Mouse (Mus musculus) small intestine, adult 2 months (tissue): ENCODE results near the gene Speer4e.
"Not testable (repeated sequence)": the region's sequence is repeated elsewhere in the genome, so short reads cannot be mapped to it uniquely, and the experiment has no call there.

Experiments
- CTCF ChIP-seq: fragments of 200-500 bp; IDR thresholded peaks from 2 replicates; pipeline ENCODE4 v1.5.1; 2012; ENCODE audit warnings: low read depth, mild to moderate bottlenecking, control low read depth, inconsistent platforms, low read length, moderate library complexity, mixed read lengths; ENCODE audit not compliant: insufficient replicate concordance, insufficient read length; ENCODE audit errors: extremely low read depth
- POLR2A ChIP-seq: fragments of 200-500 bp; IDR thresholded peaks from 2 replicates; pipeline ENCODE4 v1.6.1; 2012; ENCODE audit warnings: low read depth, mild to moderate bottlenecking, control low read depth, inconsistent platforms, low read length, moderate library complexity

DNA sequence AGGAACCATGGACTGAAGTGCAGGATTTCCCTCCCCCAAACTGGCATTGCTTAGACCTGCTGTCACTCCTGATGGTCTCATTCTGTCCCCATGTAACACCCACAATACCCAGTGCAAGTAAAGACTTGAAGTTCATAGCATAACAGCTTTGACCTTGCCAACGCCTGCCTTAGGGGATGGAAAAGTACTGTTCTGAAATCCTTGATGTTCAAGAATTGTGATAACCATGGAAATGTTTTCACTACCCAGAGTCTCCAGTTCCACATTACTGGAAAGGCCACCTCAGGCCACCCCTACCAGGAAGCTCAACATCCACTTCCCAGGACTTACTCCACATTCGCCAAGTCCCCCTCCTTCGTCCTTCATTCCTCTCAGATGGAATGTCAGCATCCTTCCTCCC, 23.9 kb downstream of the Speer4e start:
- not testable (repeated sequence) for TF ChIP-seq CTCF, POLR2A
